Mouse (Mus musculus) kidney, adult 2 months (tissue): ENCODE measurements around the gene Hmgcs2.

Experiments used
- CTCF ChIP-seq: fragments of 200-500 bp; conservative IDR thresholded peaks from 2 replicates; pipeline ENCODE4 v1.5.1; 2011; ENCODE audit warnings: low read depth, mild to moderate bottlenecking, control low read depth, low read length, moderate library complexity, mixed read lengths; ENCODE audit not compliant: insufficient read depth, insufficient read length
- POLR2A ChIP-seq: fragments of 200-500 bp; IDR thresholded peaks from one replicate; pipeline ENCODE4 v1.6.1; 2011; ENCODE audit warnings: low read depth, low read length, control low read depth

GRCm38 (mm10) chr3:98335886-98336285 lies 55.7 kb downstream of the Hmgcs2 start:
- TF ChIP-seq CTCF (no peak), POLR2A (no peak)
